Mouse (Mus musculus) layer of hippocampus, adult 8-10 months (tissue): ENCODE results near the gene Cfap57. TPM values are rescaled to one million over a fixed set of nuclear protein-coding genes. Genes with fewer than 3 reads are reported as not detected.
"Not testable (repeated sequence)": the region's sequence is repeated elsewhere in the genome, so short reads cannot be mapped to it uniquely, and the experiment has no call there.

Source experiments
- DNase-seq, 2 experiments: peaks; one replicate each; pipeline ENCODE4 v3.0.0; 2022; ENCODE audit warnings: low spot score in 2 of 2
- total RNA-seq, 4 experiments: library from RNA; stranded (reverse); gene quantifications; 2 replicates each; pipeline ENCODE4 v1.2.4; 2022

The Cfap57 gene
- total RNA-seq, 4 experiments from 2014 or later = 0.68 to 1.3 (median 1.1) TPM

DNA sequence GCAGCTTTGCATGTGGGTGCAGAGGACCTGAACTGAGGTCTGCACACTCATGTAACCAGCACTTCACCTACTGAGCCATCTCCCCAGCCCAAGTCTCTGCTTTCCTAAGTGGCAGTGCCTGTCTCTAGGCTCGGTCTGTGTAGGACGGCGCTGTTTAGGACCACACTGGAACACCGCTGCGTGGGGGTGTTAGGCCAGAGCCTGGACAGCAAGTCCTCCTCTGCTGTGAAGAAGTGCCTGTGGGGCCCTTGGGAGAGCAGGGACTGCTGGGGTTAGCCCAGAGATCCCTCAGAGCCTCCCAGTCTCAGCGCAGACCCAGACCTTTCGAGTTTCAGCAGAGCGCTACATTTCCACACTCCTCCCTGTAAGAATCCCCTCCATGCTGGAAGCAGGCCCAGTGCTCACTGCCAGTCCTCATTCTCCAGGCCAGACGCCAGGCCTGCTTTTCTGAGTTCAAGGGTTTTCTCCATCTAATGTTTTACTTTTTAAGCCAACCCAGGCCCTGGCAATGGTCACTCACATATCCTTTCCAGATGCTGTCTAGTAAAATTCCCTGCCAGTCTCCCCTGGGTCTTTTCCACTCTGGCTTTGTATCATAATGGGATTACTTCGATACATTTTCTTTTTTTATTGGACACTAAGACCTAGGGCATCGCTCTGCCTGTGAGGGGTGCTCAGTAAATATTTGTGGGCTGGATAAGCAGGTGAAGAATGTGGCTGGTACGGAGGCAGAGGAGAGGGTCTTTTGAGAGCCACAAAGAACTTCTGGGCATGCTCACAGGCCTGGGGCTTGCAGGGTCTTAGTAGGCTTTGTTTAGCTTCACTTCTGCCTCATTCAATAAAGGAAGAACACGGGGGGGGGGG is 56.3 kb downstream of the Cfap57 start:
- DNase-seq = no peak

GRCm38 (mm10) chr4:118553039-118553649 is 67.4 kb downstream of the Cfap57 start:
- DNase-seq = no peak

DNA sequence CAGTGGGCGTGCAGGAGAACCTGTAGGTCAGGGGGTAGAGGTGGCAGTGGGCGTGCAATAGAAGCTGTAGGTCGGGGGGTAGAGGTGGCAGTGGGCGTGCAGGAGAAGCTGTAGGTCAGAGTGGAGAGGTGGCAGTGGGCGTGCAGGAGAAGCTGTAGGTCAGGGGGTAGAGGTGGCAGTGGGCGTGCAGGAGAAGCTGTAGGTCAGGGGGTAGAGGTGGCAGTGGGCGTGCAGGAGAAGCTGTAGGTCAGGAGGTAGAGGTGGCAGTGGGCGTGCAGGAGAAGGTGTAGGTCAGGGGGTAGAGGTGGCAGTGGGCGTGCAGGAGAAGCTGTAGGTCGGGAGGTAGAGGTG is 72.5 kb downstream of the Cfap57 start:
- not testable (repeated sequence) for DNase-seq

- DNase-seq = peak; percentile 64 to 80
Observed at GRCm38 (mm10) chr4:118547424-118548129, 73.0 kb downstream of the Cfap57 start.

- no peak for DNase-seq
Observed at GRCm38 (mm10) chr4:118544441-118545127, 76.0 kb downstream of the Cfap57 start.

GRCm38 (mm10) chr4:118543592-118544260 is 76.9 kb downstream of the Cfap57 start, which contains the start of gene Tmem125:
Gene Tmem125 (minus strand): TSS chr4:118544044.
- peak in 1 of 2 experiments; percentile 9 for DNase-seq

DNA sequence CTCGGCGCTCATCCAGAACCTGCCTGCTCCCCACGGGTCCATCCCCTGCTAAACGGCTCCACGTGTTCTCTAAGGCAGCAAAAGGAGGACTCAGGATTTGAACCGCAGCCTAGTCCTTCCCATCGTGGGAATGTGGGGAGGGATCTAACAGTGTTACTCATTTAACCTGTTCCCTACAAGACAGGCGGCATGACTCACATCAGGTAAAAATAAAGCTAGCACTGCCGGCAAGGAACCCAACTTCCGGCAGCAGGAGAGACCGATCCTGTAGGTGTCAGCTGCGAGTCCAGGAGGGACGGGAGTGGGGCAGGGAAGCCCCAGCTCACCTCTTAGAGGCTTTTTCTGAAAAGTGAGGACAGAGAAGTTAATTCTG is 77.4 kb downstream of the Cfap57 start:
- DNase-seq = no peak

- DNase-seq = no peak
Observed at GRCm38 (mm10) chr4:118542510-118543157, 77.9 kb downstream of the Cfap57 start.

GRCm38 (mm10) chr4:118539904-118540303 is 80.7 kb downstream of the Cfap57 start:
- no peak for DNase-seq

GRCm38 (mm10) chr4:118537801-118538200 is 82.8 kb downstream of the Cfap57 start:
- no peak for DNase-seq

DNA sequence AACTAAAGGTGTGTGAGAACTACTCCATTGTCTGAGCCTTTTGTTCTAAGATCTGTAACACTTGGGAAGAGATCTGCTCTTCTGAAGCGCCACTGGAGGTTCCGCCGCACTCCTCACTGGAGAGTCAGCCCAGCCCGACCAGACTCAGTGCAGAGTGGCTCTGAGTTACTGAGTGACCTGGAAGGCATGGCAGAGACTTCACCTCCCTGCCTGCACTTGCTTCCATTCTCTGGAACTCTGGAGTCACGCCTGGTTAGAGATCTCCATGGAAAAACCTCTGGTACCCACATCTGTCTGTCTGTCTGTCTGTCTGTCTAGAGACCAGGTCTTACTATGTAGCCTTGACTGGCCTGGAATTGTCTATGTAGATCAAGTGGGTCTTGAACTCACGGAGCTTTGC is 85.0 kb downstream of the Cfap57 start:
- no peak for DNase-seq

- no peak for DNase-seq
Observed at GRCm38 (mm10) chr4:118533605-118534004, 87.0 kb downstream of the Cfap57 start.

GRCm38 (mm10) chr4:118533156-118533555 is 87.4 kb downstream of the Cfap57 start:
- no peak for DNase-seq

- no peak for DNase-seq
Observed at GRCm38 (mm10) chr4:118532663-118533062, 87.9 kb downstream of the Cfap57 start.

DNA sequence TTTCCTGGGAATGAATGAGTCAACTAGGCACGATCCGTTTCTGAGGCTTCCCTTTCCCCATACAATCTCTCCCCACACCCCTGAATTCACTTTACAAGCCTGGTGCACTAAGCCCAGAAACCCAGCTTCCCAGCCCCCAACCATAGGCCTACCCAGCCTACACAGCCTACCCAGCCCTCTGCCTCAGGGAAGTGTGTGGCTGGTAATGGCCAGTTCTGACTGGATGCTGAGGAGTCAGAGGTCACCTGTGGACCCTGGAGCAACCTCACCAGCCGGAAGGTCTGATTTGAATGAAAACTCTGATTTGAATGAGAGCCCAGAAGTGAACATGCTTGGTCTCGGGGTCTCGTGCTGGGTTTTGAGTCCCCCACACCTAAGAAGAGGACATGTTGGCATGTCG is 92.9 kb downstream of the Cfap57 start:
- no peak for DNase-seq

- no peak for DNase-seq
Observed at GRCm38 (mm10) chr4:118527335-118527681, 93.3 kb downstream of the Cfap57 start.

GRCm38 (mm10) chr4:118526408-118527334 is 93.9 kb downstream of the Cfap57 start, which contains the start of gene 2610528J11Rik:
Gene 2610528J11Rik (plus strand): TSS chr4:118526999.
- DNase-seq = no peak

DNA sequence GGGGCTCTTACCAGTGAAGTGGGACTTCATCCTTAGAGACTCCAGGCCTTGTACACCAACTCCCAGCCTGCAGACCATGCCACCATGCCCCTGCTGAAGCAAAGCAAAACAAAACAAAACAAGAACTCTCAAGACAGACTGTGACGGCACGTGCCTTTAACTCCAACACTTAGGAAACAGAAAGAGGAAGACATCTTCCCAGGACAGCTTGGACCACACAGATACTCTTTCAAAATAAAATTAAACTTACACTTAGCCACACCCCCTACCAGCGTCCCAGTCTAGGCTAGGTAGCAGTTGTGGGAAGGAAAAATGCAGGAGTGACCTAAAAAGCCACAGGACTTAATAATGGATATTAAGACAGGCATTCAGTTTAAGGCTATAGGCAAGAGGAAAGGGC is 94.8 kb downstream of the Cfap57 start:
- no peak for DNase-seq

DNA sequence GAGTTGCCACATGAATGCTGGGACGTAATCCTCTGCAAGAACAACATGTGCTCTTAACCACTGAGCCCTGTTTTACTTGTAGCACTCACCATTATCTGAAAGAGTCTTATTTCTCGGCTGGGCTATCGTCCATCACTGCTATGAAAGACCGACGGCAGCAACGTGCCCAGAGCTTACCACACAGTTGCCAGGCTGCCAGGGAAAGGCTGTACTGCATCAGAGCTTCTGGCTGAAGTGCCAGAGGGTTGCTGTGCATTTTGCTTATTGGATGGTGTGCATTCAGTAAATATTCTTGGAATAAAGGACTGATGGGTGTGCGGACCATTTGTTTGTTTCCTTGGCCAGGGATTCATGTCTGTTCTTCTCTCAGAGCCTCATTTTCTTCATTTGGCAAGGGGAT is 96.6 kb downstream of the Cfap57 start:
- peak in 1 of 2 experiments; percentile 24 for DNase-seq
